Mouse (Mus musculus): ENCODE data around the gene Clcnkb. TPM values are rescaled to one million over a fixed set of nuclear protein-coding genes. Genes with fewer than 3 reads are reported as not detected.

Gene Clcnkb
- total and polyA plus RNA-seq, 3 experiments, result 0.08 to 0.51 (median 0.24) TPM

- Histone ChIP-seq H3K27ac (ENCODE audit: insufficient read depth, low read depth) (no peak overlapping the region), H3K9ac (ENCODE audit: insufficient read depth, low read depth) (no peak overlapping the region), H3K4me2 (ENCODE audit: insufficient read depth, low read depth, poor library complexity, severe bottlenecking) (no peak overlapping the region), H3K27me3 (replicated peaks) (peaks cover 3% of the 10 kb centered on the region), H3K79me2 (replicated peaks; ENCODE audit: control insufficient read depth, extremely low read depth, insufficient read depth, poor library complexity, severe bottlenecking) (no peaks in the 10 kb centered on the region), H3K4me3 (replicated peaks in 1 of 3; ENCODE audit: low read depth in 2 of 3, low read length in 2 of 3, poor library complexity in 1 of 3) (no peak overlapping the region), H3K4me1 (ENCODE audit: control insufficient read depth in 1 of 2, insufficient read depth in 2 of 2) (peaks cover 3 to 5% of the 10 kb centered on the region in 2 experiments; a peak in 3 of 4 replicates), H3K9me3 (replicated peaks; ENCODE audit: low read length) (no peaks in the 10 kb centered on the region), H3K36me3 (replicated peaks in 1 of 2; ENCODE audit: control insufficient read depth in 1 of 2, insufficient read depth in 1 of 2, low read length in 1 of 2) (no peaks in the 10 kb centered on the region)
- in situ Hi-C loops (cut with MboI; ENCODE audit: low pct_ligation_motif_present, low pct_unique_long_range_greater_than_20kb, low sequenced_read_pairs) (no loop called here), dilution Hi-C loops (cut with MboI; ENCODE audit: extremely low pct_ligation_motif_present, extremely low pct_unique_long_range_greater_than_20kb, low sequenced_read_pairs) (no loop called here)
- TF ChIP-seq MYC (IDR thresholded peaks at IDR 0.05; ENCODE audit: low read depth, low read length) (no peak), ELF1 (IDR thresholded peaks at IDR 0.05; ENCODE audit: low read depth, low read length) (no peak), GABPA (IDR thresholded peaks at IDR 0.05; ENCODE audit: insufficient replicate concordance, low read depth, low read length) (no peak), POLR2A (IDR thresholded peaks at IDR 0.05; ENCODE audit: low read depth, low read length) (no peak), MAZ (IDR thresholded peaks at IDR 0.05; ENCODE audit: low read depth, low read length) (no peak), NRF1 (IDR thresholded peaks at IDR 0.05; ENCODE audit: low read depth, low read length) (no peak), SIN3A (IDR thresholded peaks at IDR 0.05; ENCODE audit: low read length) (no peak), ZNF384 (IDR thresholded peaks at IDR 0.05; ENCODE audit: low read depth, low read length) (no peak), ZKSCAN1 (IDR thresholded peaks at IDR 0.05; ENCODE audit: borderline replicate concordance, low read depth, low read length) (no peak), MEF2A (IDR thresholded peaks at IDR 0.05; ENCODE audit: borderline replicate concordance, low read depth, low read length) (no peak), TBP (conservative IDR thresholded peaks at IDR 0.05; ENCODE audit: low read depth, low read length) (no peak), RAD21 (IDR thresholded peaks at IDR 0.05; ENCODE audit: low read depth, low read length) (no peak), POLR2AphosphoS2 (IDR thresholded peaks at IDR 0.05; ENCODE audit: low read depth, low read length) (no peak), CTCF (conservative IDR thresholded peaks at IDR 0.05 in 1 of 2, IDR thresholded peaks at IDR 0.05 in 1 of 2; ENCODE audit: low read depth in 2 of 2, low read length in 2 of 2) (no peak), RCOR1 (conservative IDR thresholded peaks at IDR 0.05; ENCODE audit: low read depth, low read length) (no peak), PAX5 (IDR thresholded peaks at IDR 0.05; ENCODE audit: low read length) (no peak), SMC3 (IDR thresholded peaks at IDR 0.05; ENCODE audit: low read depth, low read length) (no peak), HCFC1 (IDR thresholded peaks at IDR 0.05; ENCODE audit: low read depth, low read length) (no peak), E2F4 (IDR thresholded peaks at IDR 0.05; ENCODE audit: insufficient replicate concordance, low read depth, low read length) (no peak), MAX (IDR thresholded peaks at IDR 0.05; ENCODE audit: low read length) (no peak)
- no peak for DNase-seq (ENCODE audit: extremely low read depth)
Observed at GRCm38 (mm10) chr4:141439083-141439803, 23.4 kb upstream of the Clcnkb start.

DNA sequence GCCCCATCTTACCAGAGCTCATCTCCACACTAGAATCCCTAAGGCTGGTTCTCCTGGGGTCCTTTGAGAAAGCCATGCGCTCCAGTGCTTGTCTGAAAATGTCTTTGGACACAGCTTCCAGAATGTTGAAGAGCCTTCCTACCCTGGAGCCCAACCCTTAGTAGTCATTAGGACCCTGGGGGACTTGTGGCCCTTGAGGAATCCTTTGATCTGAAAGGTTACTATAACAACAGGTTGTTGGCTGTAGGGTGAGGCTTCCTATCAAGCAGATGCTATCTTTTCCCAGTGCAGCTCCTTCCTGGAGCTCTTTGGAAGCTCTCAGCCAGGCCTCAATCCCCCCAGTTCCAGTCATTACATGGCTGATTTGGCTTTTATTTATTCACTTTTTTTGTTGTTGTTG lies 20.2 kb upstream of the Clcnkb start, which contains the start of gene Srarp:
TSS of gene Srarp (minus strand) at position 132 of the 400 bp plus-strand sequence.
- Histone ChIP-seq H3K79me2 (replicated peaks; ENCODE audit: control insufficient read depth, extremely low read depth, insufficient read depth, poor library complexity, severe bottlenecking) (no peaks in the 10 kb centered on the region), H3K27me3 (replicated peaks) (peaks cover 3% of the 10 kb centered on the region), H3K9ac (ENCODE audit: insufficient read depth, low read depth) (no peak within 1 kb of the TSS), H3K9me3 (replicated peaks; ENCODE audit: low read length) (no peaks in the 10 kb centered on the region), H3K36me3 (replicated peaks in 1 of 2; ENCODE audit: control insufficient read depth in 1 of 2, insufficient read depth in 1 of 2, low read length in 1 of 2) (no peaks in the 10 kb centered on the region), H3K4me1 (ENCODE audit: control insufficient read depth in 1 of 2, insufficient read depth in 2 of 2) (no peaks in the 10 kb centered on the region; a peak in 1 of 4 replicates), H3K4me2 (ENCODE audit: insufficient read depth, low read depth, poor library complexity, severe bottlenecking) (no peak within 1 kb of the TSS), H3K4me3 (replicated peaks in 1 of 3; ENCODE audit: low read depth in 2 of 3, low read length in 2 of 3, poor library complexity in 1 of 3) (no peak within 1 kb of the TSS), H3K27ac (ENCODE audit: insufficient read depth, low read depth) (no peak within 1 kb of the TSS)
- TF ChIP-seq ZKSCAN1 (IDR thresholded peaks at IDR 0.05; ENCODE audit: borderline replicate concordance, low read depth, low read length) (no peak), IRF4 (IDR thresholded peaks at IDR 0.05; ENCODE audit: low read depth, low read length) (no peak), USF1 (IDR thresholded peaks at IDR 0.05; ENCODE audit: low read depth, low read length) (no peak), ELF1 (IDR thresholded peaks at IDR 0.05; ENCODE audit: low read depth, low read length) (no peak), JUND (conservative IDR thresholded peaks at IDR 0.05; ENCODE audit: low read depth, low read length) (no peak), EP300 (IDR thresholded peaks at IDR 0.05; ENCODE audit: low read length) (no peak), HCFC1 (IDR thresholded peaks at IDR 0.05; ENCODE audit: low read depth, low read length) (no peak), GABPA (IDR thresholded peaks at IDR 0.05; ENCODE audit: insufficient replicate concordance, low read depth, low read length) (no peak), CHD1 (IDR thresholded peaks at IDR 0.05; ENCODE audit: low read depth, low read length) (no peak), KAT2A (IDR thresholded peaks at IDR 0.05; ENCODE audit: insufficient replicate concordance, low read length) (no peak), JUN (IDR thresholded peaks at IDR 0.05; ENCODE audit: insufficient read depth, low read depth, low read length) (no peak), MEF2A (IDR thresholded peaks at IDR 0.05; ENCODE audit: borderline replicate concordance, low read depth, low read length) (no peak), BHLHE40 (IDR thresholded peaks at IDR 0.05; ENCODE audit: low read depth, low read length) (no peak), POLR2AphosphoS2 (IDR thresholded peaks at IDR 0.05; ENCODE audit: low read depth, low read length) (no peak), NELFE (IDR thresholded peaks at IDR 0.05; ENCODE audit: low read depth, low read length) (no peak), NRF1 (IDR thresholded peaks at IDR 0.05; ENCODE audit: low read depth, low read length) (no peak)
- no peak for DNase-seq (ENCODE audit: extremely low read depth)
- in situ Hi-C loops (cut with MboI; ENCODE audit: low pct_ligation_motif_present, low pct_unique_long_range_greater_than_20kb, low sequenced_read_pairs), result no loop called here
- dilution Hi-C loops (cut with MboI; ENCODE audit: extremely low pct_ligation_motif_present, extremely low pct_unique_long_range_greater_than_20kb, low sequenced_read_pairs), result no loop called here

All from CH12.LX (cell line).